ENCODE assay signal across 8 mouse cellular contexts in genomic region chr7:29168791-29169230, GRCm38 (mm10). TPM values are rescaled to one million over a fixed set of nuclear protein-coding genes. Genes with fewer than 3 reads are reported as not detected.
DNase-seq lines count a peak whose midpoint lies in the region; ATAC-seq and TF ChIP-seq lines count a peak whose summit lies in the region.

No protein-coding gene starts in this region.

- H3K36me3 ChIP-seq in kidney, embryonic 16.5 days (ENCODE audit: insufficient read depth, low read length): peaks cover 9% of the 10 kb centered on the region
- H3K36me3 ChIP-seq in MEL (ENCODE audit: control insufficient read depth in 1 of 2, insufficient read depth in 2 of 2, low read length in 2 of 2): no peaks in the 10 kb centered on the region; a peak in 1 of 4 replicates
- no peaks in the 10 kb centered on the region for H3K36me3 ChIP-seq in intestine, embryonic 16.5 days (ENCODE audit: control insufficient read depth, insufficient read depth, low read length)
- H3K36me3 ChIP-seq in neural tube, embryonic 13.5 days: peaks cover 22% of the 10 kb centered on the region

- no peaks in the 10 kb centered on the region for H3K9me3 ChIP-seq in kidney, embryonic 16.5 days (ENCODE audit: low read length)
- H3K9me3 ChIP-seq in MEL (replicated peaks; ENCODE audit: insufficient read depth, low read length): no peaks in the 10 kb centered on the region
- H3K9me3 ChIP-seq in intestine, embryonic 16.5 days (ENCODE audit: control insufficient read depth, low read length): no peaks in the 10 kb centered on the region
- no peaks in the 10 kb centered on the region for H3K9me3 ChIP-seq in neural tube, embryonic 13.5 days

- H3K79me2 ChIP-seq in MEL (ENCODE audit: control insufficient read depth, insufficient read depth, low read length, poor library complexity): no peaks in the 10 kb centered on the region

- H3K27me3 ChIP-seq in kidney, embryonic 16.5 days (ENCODE audit: insufficient read depth, low read length): peaks cover 22% of the 10 kb centered on the region
- no peaks in the 10 kb centered on the region for H3K27me3 ChIP-seq in MEL (ENCODE audit: control insufficient read depth in 1 of 2, insufficient read depth in 2 of 2, low read length in 2 of 2)
- H3K27me3 ChIP-seq in intestine, embryonic 16.5 days (replicated peaks; ENCODE audit: control insufficient read depth, insufficient read depth, low read length): peaks cover 36% of the 10 kb centered on the region
- peaks cover 35% of the 10 kb centered on the region for H3K27me3 ChIP-seq in neural tube, embryonic 13.5 days

- no peak for ATAC-seq in kidney, embryonic 16.5 days (ENCODE audit: low FRiP score, low TSS enrichment)
- no peak for ATAC-seq in intestine, embryonic 16.5 days
- ATAC-seq in neural tube, embryonic 13.5 days (ENCODE audit: low read depth): peak; percentile 36

- H3K9ac ChIP-seq in kidney, embryonic 16.5 days (replicated peaks; ENCODE audit: low read length): peak overlapping the region; percentile 71
- H3K9ac ChIP-seq in MEL (ENCODE audit: control insufficient read depth, low read depth, low read length, poor library complexity, severe bottlenecking): peak overlapping the region; percentile 63
- peak overlapping the region; percentile 68 for H3K9ac ChIP-seq in intestine, embryonic 16.5 days (ENCODE audit: low read depth, low read length)
- peak overlapping the region; percentile 76 for H3K9ac ChIP-seq in neural tube, embryonic 13.5 days

- peak overlapping the region; percentile 87 for H3K27ac ChIP-seq in kidney, embryonic 16.5 days (ENCODE audit: low read length)
- no peak overlapping the region for H3K27ac ChIP-seq in MEL (ENCODE audit: control insufficient read depth, low read depth, low read length)
- no peak overlapping the region for H3K27ac ChIP-seq in intestine, embryonic 16.5 days (ENCODE audit: low read length)
- peak overlapping the region; percentile 90 for H3K27ac ChIP-seq in neural tube, embryonic 13.5 days (replicated peaks)

- no peak for DNase-seq in kidney, adult 11 months
- DNase-seq in MEL (ENCODE audit: low read depth, low spot score): no peak
- peak; percentile 72 for DNase-seq in embryo, embryonic 9.5 days (ENCODE audit: extremely low spot score)
- no peak for DNase-seq in urinary bladder, postnatal 4 days (ENCODE audit: low spot score in 2 of 2)
- no peak for DNase-seq in gastrocnemius, postnatal 10 days

- no peak for TF ChIP-seq CTCF in MEL (IDR thresholded peaks at IDR 0.05 in 2 of 3, conservative IDR thresholded peaks at IDR 0.05 in 1 of 3; ENCODE audit: control insufficient read depth in 1 of 3, insufficient read depth in 1 of 3, low read depth in 2 of 3, low read length in 3 of 3, poor library complexity in 1 of 3, severe bottlenecking in 1 of 3)

- 2% methylated on average over 14 of the region's 14 CpGs for WGBS in kidney, embryonic 16.5 days
- 3% methylated on average over 14 of the region's 14 CpGs for WGBS in intestine, embryonic 16.5 days
- 0% methylated on average over 14 of the region's 14 CpGs for WGBS in neural tube, embryonic 13.5 days

- TF ChIP-seq EP300 in MEL (IDR thresholded peaks at IDR 0.05; ENCODE audit: low read depth in 1 of 2, low read length in 2 of 2): no peak

- peaks cover 27% of the 10 kb centered on the region for H3K4me1 ChIP-seq in kidney, embryonic 16.5 days (ENCODE audit: insufficient read depth, low read length)
- peaks cover 0 to 11% of the 10 kb centered on the region in 2 experiments; a peak in 2 of 4 replicates for H3K4me1 ChIP-seq in MEL (ENCODE audit: control insufficient read depth in 1 of 2, insufficient read depth in 2 of 2, low read length in 2 of 2)
- H3K4me1 ChIP-seq in intestine, embryonic 16.5 days (ENCODE audit: control insufficient read depth, insufficient read depth, low read length): peaks cover 17% of the 10 kb centered on the region
- peaks cover 41% of the 10 kb centered on the region for H3K4me1 ChIP-seq in neural tube, embryonic 13.5 days (replicated peaks)

- TF ChIP-seq POLR2A in MEL (IDR thresholded peaks at IDR 0.05; ENCODE audit: control insufficient read depth in 1 of 2, insufficient read depth in 1 of 2, low read depth in 1 of 2, low read length in 2 of 2, poor library complexity in 1 of 2): no peak

- peak overlapping the region; percentile 70 for H3K4me3 ChIP-seq in kidney, embryonic 16.5 days (ENCODE audit: low read length)
- H3K4me3 ChIP-seq in MEL (ENCODE audit: control insufficient read depth in 1 of 2, insufficient read depth in 1 of 2, low read depth in 2 of 2, low read length in 2 of 2): peak overlapping the region; percentile 77 to 89
- H3K4me3 ChIP-seq in intestine, embryonic 16.5 days (ENCODE audit: low read length): peak overlapping the region; percentile 57
- H3K4me3 ChIP-seq in neural tube, embryonic 13.5 days: peak overlapping the region; percentile 66

- H3K4me2 ChIP-seq in kidney, embryonic 16.5 days (replicated peaks; ENCODE audit: low read depth, low read length): peak overlapping the region; percentile 62
- H3K4me2 ChIP-seq in intestine, embryonic 16.5 days (ENCODE audit: low read depth, low read length): peak overlapping the region; percentile 92
- peak overlapping the region; percentile 76 for H3K4me2 ChIP-seq in neural tube, embryonic 13.5 days

- no peak for TF ChIP-seq RAD21 in MEL (IDR thresholded peaks at IDR 0.05; ENCODE audit: low read depth, low read length)

TF ChIP-seq in MEL, 35 proteins besides CTCF, POLR2A, EP300 and RAD21:
- peak; percentile 76 for TF ChIP-seq USF1 (IDR thresholded peaks at IDR 0.05; ENCODE audit: low read depth, low read length)
- TF ChIP-seq GATA1 (IDR thresholded peaks at IDR 0.05; ENCODE audit: low read depth, low read length): no peak
- peak in 1 of 2 experiments; percentile 23; a peak in 1 of 4 replicates for TF ChIP-seq USF2 (IDR thresholded peaks at IDR 0.05; ENCODE audit: borderline replicate concordance in 1 of 2, insufficient read depth in 1 of 2, low read depth in 1 of 2, low read length in 2 of 2)

RNA-seq across cellular contexts. Expression of gene Ggn, which starts 1.2 kb away (rescaled TPM):
- 0.94 and 1.0 TPM in 2 replicates for polyA plus RNA-seq in kidney, embryonic 16.5 days (2015; fragmentation: Nextera tagmentation; extraction: Ambion mirVana)
- total RNA-seq in MEL (2012; rRNA removed): 0.07 and 0.19 TPM in 2 replicates
- polyA plus RNA-seq in MEL (2012; ENCODE audit: insufficient read depth in 1 of 2, insufficient read length in 2 of 2, low read depth in 1 of 2, low replicate concordance in 2 of 2, missing spikeins in 1 of 2): 1 to 10 TPM in 1 of 2 experiments, not detected in 1; 1.0 TPM
- 0.48 and 0.82 TPM in 2 replicates for polyA plus RNA-seq in intestine, embryonic 16.5 days (2015; fragmentation: Nextera tagmentation; extraction: Ambion mirVana)
- 0.67 and 0.73 TPM in 2 replicates for polyA plus RNA-seq in neural tube, embryonic 13.5 days (2015; fragmentation: Nextera tagmentation; extraction: Ambion mirVana)
- under 1 TPM; 0.32 to 0.35 TPM for total RNA-seq in gastrocnemius, postnatal 10 days (2021)

RNA-seq across cellular contexts. Expression of gene Spred3, which starts 1.4 kb away (rescaled TPM):
- polyA plus RNA-seq in kidney, embryonic 16.5 days (2015; fragmentation: Nextera tagmentation; extraction: Ambion mirVana): 3.4 and 4.6 TPM in 2 replicates
- total RNA-seq in MEL (2012; rRNA removed): 0.42 and 0.62 TPM in 2 replicates
- 1 to 10 TPM in 1 of 2 experiments, not detected in 1; 3.9 TPM for polyA plus RNA-seq in MEL (2012; ENCODE audit: insufficient read depth in 1 of 2, insufficient read length in 2 of 2, low read depth in 1 of 2, low replicate concordance in 2 of 2, missing spikeins in 1 of 2)
- polyA plus RNA-seq in intestine, embryonic 16.5 days (2015; fragmentation: Nextera tagmentation; extraction: Ambion mirVana): 1.1 and 1.7 TPM in 2 replicates
- 9.4 and 9.7 TPM in 2 replicates for polyA plus RNA-seq in neural tube, embryonic 13.5 days (2015; fragmentation: Nextera tagmentation; extraction: Ambion mirVana)
- 1 to 10 TPM; 1.9 to 2.4 TPM for total RNA-seq in gastrocnemius, postnatal 10 days (2021)

RNA-seq across cellular contexts. Expression of gene Psmd8, which starts 11.7 kb away (rescaled TPM):
- 270 and 282 TPM in 2 replicates for polyA plus RNA-seq in kidney, embryonic 16.5 days (2015; fragmentation: Nextera tagmentation; extraction: Ambion mirVana)
- 159 and 169 TPM in 2 replicates for total RNA-seq in MEL (2012; rRNA removed)
- 100 to 1,000 TPM in 1 of 2 experiments, not detected in 1; 196 TPM for polyA plus RNA-seq in MEL (2012; ENCODE audit: insufficient read depth in 1 of 2, insufficient read length in 2 of 2, low read depth in 1 of 2, low replicate concordance in 2 of 2, missing spikeins in 1 of 2)
- 228 and 241 TPM in 2 replicates for polyA plus RNA-seq in intestine, embryonic 16.5 days (2015; fragmentation: Nextera tagmentation; extraction: Ambion mirVana)
- polyA plus RNA-seq in neural tube, embryonic 13.5 days (2015; fragmentation: Nextera tagmentation; extraction: Ambion mirVana): 310 and 326 TPM in 2 replicates
- total RNA-seq in gastrocnemius, postnatal 10 days (2021): 100 to 1,000 TPM; 184 to 185 TPM

RNA-seq across cellular contexts. Expression of gene Fam98c, which starts 12.8 kb away (rescaled TPM):
- polyA plus RNA-seq in kidney, embryonic 16.5 days (2015; fragmentation: Nextera tagmentation; extraction: Ambion mirVana): 20.0 and 20.4 TPM in 2 replicates
- total RNA-seq in MEL (2012; rRNA removed): 11.2 and 14.3 TPM in 2 replicates
- polyA plus RNA-seq in MEL (2012; ENCODE audit: insufficient read depth in 1 of 2, insufficient read length in 2 of 2, low read depth in 1 of 2, low replicate concordance in 2 of 2, missing spikeins in 1 of 2): 10 to 100 TPM in 1 of 2 experiments, not detected in 1; 32.0 TPM
- polyA plus RNA-seq in intestine, embryonic 16.5 days (2015; fragmentation: Nextera tagmentation; extraction: Ambion mirVana): 52.5 and 56.8 TPM in 2 replicates
- polyA plus RNA-seq in neural tube, embryonic 13.5 days (2015; fragmentation: Nextera tagmentation; extraction: Ambion mirVana): 29.4 and 39.3 TPM in 2 replicates
- 10 to 100 TPM; 11.7 to 12.5 TPM for total RNA-seq in gastrocnemius, postnatal 10 days (2021)

RNA-seq across cellular contexts. Expression of gene Rasgrp4, which starts 34.2 kb away (rescaled TPM):
- 0.66 and 0.84 TPM in 2 replicates for polyA plus RNA-seq in kidney, embryonic 16.5 days (2015; fragmentation: Nextera tagmentation; extraction: Ambion mirVana)
- total RNA-seq in MEL (2012; rRNA removed): 0.46 and 0.56 TPM in 2 replicates
- 1 to 10 TPM in 1 of 2 experiments, not detected in 1; 1.9 TPM for polyA plus RNA-seq in MEL (2012; ENCODE audit: insufficient read depth in 1 of 2, insufficient read length in 2 of 2, low read depth in 1 of 2, low replicate concordance in 2 of 2, missing spikeins in 1 of 2)
- 0.43 and 0.59 TPM in 2 replicates for polyA plus RNA-seq in intestine, embryonic 16.5 days (2015; fragmentation: Nextera tagmentation; extraction: Ambion mirVana)
- 0.52 and 0.68 TPM in 2 replicates for polyA plus RNA-seq in neural tube, embryonic 13.5 days (2015; fragmentation: Nextera tagmentation; extraction: Ambion mirVana)
- 1 to 10 TPM in 1 of 2 experiments, under 1 TPM in 1; 0.86 to 1.4 TPM for total RNA-seq in gastrocnemius, postnatal 10 days (2021)

Comparison
In these comparisons a context has a peak if more than half of its experiments do, and no peak if none do; other contexts are left out.
1. H3K27ac ChIP-seq: peak in kidney, embryonic 16.5 days (single experiment) and neural tube, embryonic 13.5 days (single experiment); none in MEL (single experiment) and intestine, embryonic 16.5 days (single experiment).
2. Peak in every context shown above with its lines, with median percentiles within 50 percentile points of each other: H3K4me2 ChIP-seq, H3K4me3 ChIP-seq and H3K9ac ChIP-seq.